ENCODE assay signal across 22 mouse cellular contexts in the genomic region with DNA sequence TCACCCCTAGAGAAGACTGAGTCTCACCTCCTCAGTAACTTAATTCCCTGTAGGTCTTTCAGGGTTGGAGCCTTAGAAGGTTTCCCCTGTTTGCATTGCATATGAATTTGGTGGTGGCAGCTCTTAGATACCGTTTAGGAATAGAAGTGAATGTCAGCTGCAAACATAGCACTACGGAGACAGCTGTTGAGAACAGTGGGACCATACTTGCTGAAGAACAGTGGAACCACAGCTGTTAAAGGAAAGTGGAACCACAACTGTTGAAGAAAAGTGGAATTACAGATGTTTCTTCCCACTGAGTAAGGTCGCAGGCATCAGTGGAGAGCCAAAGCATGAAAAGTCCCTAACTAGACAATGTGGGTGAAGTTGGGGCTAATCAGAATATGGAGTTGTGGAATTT.
DNase-seq lines count a peak whose midpoint lies in the region; ATAC-seq and TF ChIP-seq lines count a peak whose summit lies in the region.
"Had no signal": no experiment of that assay in that cellular context is flagged by ENCODE, and none has a peak within 500 bp of the region (broad histone marks: within the 10 kb centered on the region; RNA-seq: fewer than 3 reads in every experiment).

No protein-coding gene starts in this region.

- peak overlapping the region; percentile 71 for H3K4me2 ChIP-seq in CH12.LX (ENCODE audit: insufficient read depth, low read depth, poor library complexity, severe bottlenecking)
- H3K4me2 ChIP-seq in myocyte (ENCODE audit: low read depth) = no peak overlapping the region
- H3K4me2 ChIP-seq: embryonic facial prominence, embryonic 12.5 days; forebrain, embryonic 13.5 days; forebrain, embryonic 15.5 days had no signal

- H3K9me3 ChIP-seq in CH12.LX (replicated peaks; ENCODE audit: low read length) = no peaks in the 10 kb centered on the region
- H3K9me3 ChIP-seq: embryonic facial prominence, embryonic 10.5 days; embryonic facial prominence, embryonic 12.5 days; forebrain, embryonic 10.5 days; forebrain, embryonic 13.5 days; forebrain, embryonic 15.5 days had no signal

- in situ Hi-C loops in CH12.LX (cut with MboI; ENCODE audit: low pct_ligation_motif_present, low pct_unique_long_range_greater_than_20kb, low sequenced_read_pairs) = no loop called here

- no peak for DNase-seq in gastrocnemius, adult 2 months
- DNase-seq in gastrocnemius, postnatal 25 days = no peak
- peak; percentile 40 for DNase-seq in CH12.LX (ENCODE audit: extremely low read depth)
- DNase-seq: adrenal gland, adult 2 months; adrenal gland, postnatal 10 days; adrenal gland, postnatal 25 days; B cell, adult 2 months; cerebellum, adult 11 months; cerebellum, adult 18-20 months; cerebellum, adult 8-10 months; cerebellum, adult 9-11 months; cerebellum, postnatal 14 days; cerebellum, postnatal 36 days; forebrain, postnatal 0 days had no signal

- peak overlapping the region; percentile 13; the same call in 1 of the 2 replicates for H3K9ac ChIP-seq in CH12.LX (ENCODE audit: insufficient read depth, low read depth)
- H3K9ac ChIP-seq: embryonic facial prominence, embryonic 12.5 days; forebrain, embryonic 13.5 days; forebrain, embryonic 15.5 days; forebrain, postnatal 0 days had no signal

- no peak; the same call in 1 of the 2 replicates for TF ChIP-seq EP300 in CH12.LX (IDR thresholded peaks at IDR 0.05; ENCODE audit: low read length)

- TF ChIP-seq CTCF in gastrocnemius, adult 2 months (IDR thresholded peaks at IDR 0.05) = no peak
- TF ChIP-seq CTCF in CH12.LX (conservative IDR thresholded peaks at IDR 0.05 in 1 of 2, IDR thresholded peaks at IDR 0.05 in 1 of 2; ENCODE audit: low read depth in 2 of 2, low read length in 2 of 2) = no peak

- H3ac ChIP-seq in myocyte (ENCODE audit: control insufficient read depth, insufficient read length) = no peak overlapping the region

- peaks cover 6 to 31% of the 10 kb centered on the region in 2 experiments for H3K36me3 ChIP-seq in CH12.LX (replicated peaks in 1 of 2; ENCODE audit: control insufficient read depth in 1 of 2, insufficient read depth in 1 of 2, low read length in 1 of 2)
- no peaks in the 10 kb centered on the region for H3K36me3 ChIP-seq in myocyte (ENCODE audit: control insufficient read depth, insufficient read depth)
- H3K36me3 ChIP-seq: embryonic facial prominence, embryonic 10.5 days; embryonic facial prominence, embryonic 12.5 days; forebrain, embryonic 10.5 days; forebrain, embryonic 15.5 days had no signal

- TF ChIP-seq RAD21 in CH12.LX (IDR thresholded peaks at IDR 0.05; ENCODE audit: low read depth, low read length) = no peak

- H3K27me3 ChIP-seq in CH12.LX (replicated peaks) (no peaks in the 10 kb centered on the region), myocyte (ENCODE audit: control insufficient read depth, insufficient read depth, insufficient read length) (no peaks in the 10 kb centered on the region)
- H3K27me3 ChIP-seq: embryonic facial prominence, embryonic 12.5 days; forebrain, embryonic 13.5 days; forebrain, embryonic 15.5 days had no signal

- no peak for ATAC-seq in inflammation-experienced regulatory T-cells, adult 6 months
- ATAC-seq: CD4-positive, CD25-positive, alpha-beta regulatory T cell, adult 4 months; forebrain, embryonic 13.5 days; forebrain, embryonic 15.5 days; forebrain, postnatal 0 days had no signal

- intact Hi-C loops in gastrocnemius, adult 2 months (cut with DNase I) = no loop called here

- dilution Hi-C loops in CH12.LX (cut with MboI; ENCODE audit: extremely low pct_ligation_motif_present, extremely low pct_unique_long_range_greater_than_20kb, low sequenced_read_pairs) = no loop called here

- peaks cover 18 to 86% of the 10 kb centered on the region in 2 experiments for H3K4me1 ChIP-seq in CH12.LX (ENCODE audit: control insufficient read depth in 1 of 2, insufficient read depth in 2 of 2)
- H3K4me1 ChIP-seq: embryonic facial prominence, embryonic 12.5 days had no signal

- H3K4me3 ChIP-seq in gastrocnemius, adult 2 months = no peak overlapping the region; the same call in 1 of the 2 replicates
- no peak overlapping the region for H3K4me3 ChIP-seq in CH12.LX (replicated peaks in 1 of 3; ENCODE audit: low read depth in 2 of 3, low read length in 2 of 3, poor library complexity in 1 of 3)
- no peak overlapping the region for H3K4me3 ChIP-seq in myocyte
- H3K4me3 ChIP-seq: embryonic facial prominence, embryonic 10.5 days; embryonic facial prominence, embryonic 12.5 days; forebrain, embryonic 10.5 days; forebrain, embryonic 13.5 days; forebrain, embryonic 15.5 days had no signal

- peaks cover 60% of the 10 kb centered on the region for H3K79me2 ChIP-seq in CH12.LX (replicated peaks; ENCODE audit: control insufficient read depth, extremely low read depth, insufficient read depth, poor library complexity, severe bottlenecking)
- peaks cover 98% of the 10 kb centered on the region for H3K79me2 ChIP-seq in myocyte (ENCODE audit: control insufficient read depth, insufficient read depth)

- H3K27ac ChIP-seq in gastrocnemius, adult 2 months = peak overlapping the region; percentile 44
- H3K27ac ChIP-seq in CH12.LX (ENCODE audit: insufficient read depth, low read depth) = peak overlapping the region; percentile 68; the same call in 1 of the 2 replicates
- H3K27ac ChIP-seq: embryonic facial prominence, embryonic 10.5 days; embryonic facial prominence, embryonic 12.5 days; forebrain, embryonic 10.5 days; forebrain, embryonic 13.5 days; forebrain, embryonic 15.5 days had no signal

- TF ChIP-seq POLR2A in CH12.LX (IDR thresholded peaks at IDR 0.05; ENCODE audit: low read depth, low read length) (no peak), myocyte (IDR thresholded peaks at IDR 0.05; ENCODE audit: insufficient read length, low read depth) (no peak)

TF ChIP-seq in CH12.LX, 34 proteins besides CTCF, POLR2A, EP300 and RAD21 (continues in another document):
- TF ChIP-seq MEF2A (IDR thresholded peaks at IDR 0.05; ENCODE audit: borderline replicate concordance, low read depth, low read length) = peak; percentile 66
- no peak for TF ChIP-seq E2F4 (IDR thresholded peaks at IDR 0.05; ENCODE audit: insufficient replicate concordance, low read depth, low read length)
- TF ChIP-seq NRF1 (IDR thresholded peaks at IDR 0.05; ENCODE audit: low read depth, low read length) = no peak
- TF ChIP-seq CHD1 (IDR thresholded peaks at IDR 0.05; ENCODE audit: low read depth, low read length) = no peak
- TF ChIP-seq MYC (IDR thresholded peaks at IDR 0.05; ENCODE audit: low read depth, low read length) = no peak
- TF ChIP-seq TCF12 (IDR thresholded peaks at IDR 0.05; ENCODE audit: low read depth, low read length) = peak; percentile 46; the same call in 1 of the 2 replicates
- TF ChIP-seq MAFK (IDR thresholded peaks at IDR 0.05; ENCODE audit: insufficient replicate concordance, low read length) = no peak
- TF ChIP-seq GABPA (IDR thresholded peaks at IDR 0.05; ENCODE audit: insufficient replicate concordance, low read depth, low read length) = no peak
- no peak for TF ChIP-seq JUND (conservative IDR thresholded peaks at IDR 0.05; ENCODE audit: low read depth, low read length)
- TF ChIP-seq SMC3 (IDR thresholded peaks at IDR 0.05; ENCODE audit: low read depth, low read length) = no peak
- no peak for TF ChIP-seq ZNF384 (IDR thresholded peaks at IDR 0.05; ENCODE audit: low read depth, low read length)
- 0 out of 2 replicates have a peak, but pooled peaks have one; percentile 30 for TF ChIP-seq MAZ (IDR thresholded peaks at IDR 0.05; ENCODE audit: low read depth, low read length)
- peak; percentile 27; the same call in 1 of the 2 replicates for TF ChIP-seq IRF4 (IDR thresholded peaks at IDR 0.05; ENCODE audit: low read depth, low read length)
- no peak for TF ChIP-seq KAT2A (IDR thresholded peaks at IDR 0.05; ENCODE audit: insufficient replicate concordance, low read length)
- TF ChIP-seq TBP (conservative IDR thresholded peaks at IDR 0.05; ENCODE audit: low read depth, low read length) = no peak
- no peak for TF ChIP-seq ZC3H11A (IDR thresholded peaks at IDR 0.05; ENCODE audit: low read depth, low read length)
- TF ChIP-seq SIN3A (IDR thresholded peaks at IDR 0.05; ENCODE audit: low read length) = peak; percentile 66; the same call in 1 of the 2 replicates
- no peak for TF ChIP-seq UBTF (IDR thresholded peaks at IDR 0.05; ENCODE audit: low read depth, low read length)

TF ChIP-seq in myocyte, 11 proteins besides CTCF, POLR2A, EP300 and RAD21:
- TF ChIP-seq MYOG (IDR thresholded peaks at IDR 0.05; ENCODE audit: control insufficient read depth in 1 of 3, insufficient read depth in 1 of 3, insufficient read length in 2 of 3, low read depth in 2 of 3) = peak in 1 of 3 experiments; percentile 68
- TF ChIP-seq SRF (IDR thresholded peaks at IDR 0.05; ENCODE audit: control insufficient read depth, insufficient read length, low read depth) = no peak
- TF ChIP-seq TCF3 (IDR thresholded peaks at IDR 0.05; ENCODE audit: insufficient read length, low read depth) = no peak
- TF ChIP-seq REST (IDR thresholded peaks at IDR 0.05; ENCODE audit: insufficient read depth, insufficient read length) = no peak
- TF ChIP-seq TCF12 (IDR thresholded peaks at IDR 0.05; ENCODE audit: insufficient read depth, poor library complexity, severe bottlenecking) = no peak
- TF ChIP-seq E2F4 (IDR thresholded peaks at IDR 0.05; ENCODE audit: insufficient read depth) = no peak
- no peak for TF ChIP-seq POLR2AphosphoS2 (IDR thresholded peaks at IDR 0.05; ENCODE audit: insufficient read length, low read depth)
- peak; percentile 39 to 64 (median 60) for TF ChIP-seq MYOD1 (IDR thresholded peaks at IDR 0.05; ENCODE audit: control insufficient read depth in 1 of 3, insufficient read length in 2 of 3, low read depth in 2 of 3)
- no peak for TF ChIP-seq USF1 (IDR thresholded peaks at IDR 0.05; ENCODE audit: low read depth)
- TF ChIP-seq CEBPB (IDR thresholded peaks at IDR 0.05; ENCODE audit: insufficient read depth, poor library complexity, severe bottlenecking) = no peak
- no peak for TF ChIP-seq MAX (IDR thresholded peaks at IDR 0.05; ENCODE audit: low read depth)
